8 mouse cellular contexts compared by ENCODE assay signal in the genomic region with DNA sequence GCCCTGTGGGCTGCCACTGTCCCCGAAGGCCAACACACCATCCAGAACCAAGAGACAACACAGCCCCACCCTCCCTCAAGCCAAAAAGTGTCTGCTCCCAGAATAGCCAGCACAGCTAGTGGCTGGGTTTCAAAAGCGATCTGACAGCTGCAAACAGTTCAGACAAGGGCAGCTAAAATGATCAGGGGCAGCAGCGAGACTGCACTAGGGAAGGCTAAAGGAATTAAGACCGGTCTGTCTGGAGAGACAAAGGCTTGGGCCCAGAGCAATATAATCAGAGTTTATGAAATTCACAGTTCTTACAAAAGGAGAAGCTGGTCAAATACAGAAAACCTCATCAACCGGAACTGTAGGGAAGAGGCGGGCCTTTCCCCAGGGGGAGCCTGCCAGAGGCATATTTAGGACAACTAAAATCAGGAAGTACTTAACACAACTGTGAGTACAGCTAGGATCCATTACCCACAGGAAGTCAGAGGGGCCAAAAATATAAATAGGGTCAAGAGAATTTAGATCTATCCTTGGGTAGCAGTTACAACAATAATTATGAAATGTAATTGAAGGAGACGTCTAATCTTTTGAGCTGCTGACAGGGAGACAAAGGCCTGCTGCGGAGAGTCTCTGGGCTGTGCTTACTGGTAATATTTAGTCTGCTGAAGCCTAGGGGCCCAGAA. TPM values are rescaled to one million over a fixed set of nuclear protein-coding genes. Genes with fewer than 3 reads are reported as not detected.
DNase-seq lines count a peak whose midpoint lies in the region; ATAC-seq lines count a peak whose summit lies in the region.

No protein-coding gene starts in this region.

- no peaks in the 10 kb centered on the region for H3K9me3 ChIP-seq in hindbrain, embryonic 16.5 days (ENCODE audit: control insufficient read depth, low read length)
- no peaks in the 10 kb centered on the region for H3K9me3 ChIP-seq in liver, embryonic 12.5 days (replicated peaks)

- no peak overlapping the region for H3K4me3 ChIP-seq in hindbrain, embryonic 16.5 days (ENCODE audit: low read length)
- H3K4me3 ChIP-seq in liver, embryonic 12.5 days = no peak overlapping the region

- peak overlapping the region; percentile 30; the same call in 1 of the 2 replicates for H3K9ac ChIP-seq in hindbrain, embryonic 16.5 days (ENCODE audit: low read depth, low read length)
- H3K9ac ChIP-seq in liver, embryonic 12.5 days = no peak overlapping the region

- H3K36me3 ChIP-seq in hindbrain, embryonic 16.5 days (ENCODE audit: control insufficient read depth, insufficient read depth, low read length) = 0 out of 2 replicates have a peak, but pooled peaks cover 2% of the 10 kb centered on the region
- no peaks in the 10 kb centered on the region for H3K36me3 ChIP-seq in liver, embryonic 12.5 days

- ATAC-seq in hindbrain, embryonic 16.5 days = no peak
- ATAC-seq in liver, embryonic 12.5 days = no peak
- peak; percentile 72 for ATAC-seq in monocyte, adult 5-6 weeks (replicated peaks; ENCODE audit: insufficient number of reproducible peaks, low FRiP score, low TSS enrichment, poor library complexity, severe bottlenecking)
- ATAC-seq in erythroblast, adult 5-6 weeks (replicated peaks; ENCODE audit: low FRiP score, poor library complexity, severe bottlenecking) = no peak

- intact Hi-C loops in gastrocnemius, postnatal 14 days (cut with DNase I; ENCODE audit: low total_unique reads) = no loop called here

- peak; percentile 88 for DNase-seq in 416B (ENCODE audit: low read depth)
- DNase-seq in MN1 (ENCODE audit: low spot score) = peak; percentile 39
- peak; percentile 84 for DNase-seq in gastrocnemius, postnatal 14 days
- DNase-seq in layer of hippocampus, adult 9-10 months (ENCODE audit: low spot score) = no peak

- no peak overlapping the region for H3K4me2 ChIP-seq in hindbrain, embryonic 16.5 days (ENCODE audit: low read length)
- peak overlapping the region; percentile 22; the same call in 1 of the 2 replicates for H3K4me2 ChIP-seq in liver, embryonic 12.5 days

- H3K27ac ChIP-seq in hindbrain, embryonic 16.5 days (ENCODE audit: low read depth, low read length) = peak overlapping the region; percentile 64
- H3K27ac ChIP-seq in liver, embryonic 12.5 days = peak overlapping the region; percentile 71

- WGBS in hindbrain, embryonic 16.5 days = 22% methylated on average over 8 of the region's 8 CpGs
- WGBS in liver, embryonic 12.5 days (ENCODE audit: insufficient replicate concordance) = 29% methylated on average over 8 of the region's 8 CpGs

- H3K4me1 ChIP-seq in hindbrain, embryonic 16.5 days (ENCODE audit: control insufficient read depth, insufficient read depth, low read depth, low read length) = peaks cover 16% of the 10 kb centered on the region
- H3K4me1 ChIP-seq in liver, embryonic 12.5 days = peaks cover 29% of the 10 kb centered on the region

- peaks cover 13% of the 10 kb centered on the region for H3K27me3 ChIP-seq in hindbrain, embryonic 16.5 days (replicated peaks; ENCODE audit: control insufficient read depth, insufficient read depth, low read length)
- peaks cover 38% of the 10 kb centered on the region for H3K27me3 ChIP-seq in liver, embryonic 12.5 days (replicated peaks)

RNA-seq across cellular contexts. Expression of a gene that starts 12.9 kb away (rescaled TPM):
- total RNA-seq in gastrocnemius, postnatal 14 days (2021) = 10 to 100 TPM; 67.9 to 75.3 TPM
- polyA plus RNA-seq in hindbrain, embryonic 16.5 days (2015; fragmentation: Nextera tagmentation; extraction: Ambion mirVana) = 6.4 TPM in 1 of 2 replicates, not detected in the other
- polyA plus RNA-seq in liver, embryonic 12.5 days (2016; fragmentation: Nextera tagmentation; extraction: Ambion mirVana) = 1.1 and 4.9 TPM in 2 replicates
- total RNA-seq in monocyte, adult 5-6 weeks (2017) = not detected in 3 replicates
- not detected in 2 replicates for total RNA-seq in erythroblast, adult 5-6 weeks (2015; ENCODE audit: low replicate concordance)
- total RNA-seq in erythroblast, adult 5-6 weeks (2017; ENCODE audit: low replicate concordance) = not detected in 2 replicates

RNA-seq across cellular contexts. Expression of a gene that starts 30.0 kb away (rescaled TPM):
- 1 to 10 TPM; 4.3 to 6.7 TPM for total RNA-seq in gastrocnemius, postnatal 14 days (2021)
- polyA plus RNA-seq in hindbrain, embryonic 16.5 days (2015; fragmentation: Nextera tagmentation; extraction: Ambion mirVana) = 32.0 and 34.0 TPM in 2 replicates
- 1.5 TPM in 2 replicates for polyA plus RNA-seq in liver, embryonic 12.5 days (2016; fragmentation: Nextera tagmentation; extraction: Ambion mirVana)
- 20.4 to 28.3 TPM (median 20.4 TPM) in 3 replicates for total RNA-seq in monocyte, adult 5-6 weeks (2017)
- total RNA-seq in erythroblast, adult 5-6 weeks (2015; ENCODE audit: low replicate concordance) = 2.1 and 4.2 TPM in 2 replicates
- 2.8 and 3.8 TPM in 2 replicates for total RNA-seq in erythroblast, adult 5-6 weeks (2017; ENCODE audit: low replicate concordance)

RNA-seq across cellular contexts. Expression of a gene that starts 59.1 kb away (rescaled TPM):
- total RNA-seq in gastrocnemius, postnatal 14 days (2021) = 10 to 100 TPM; 13.8 to 19.5 TPM
- polyA plus RNA-seq in hindbrain, embryonic 16.5 days (2015; fragmentation: Nextera tagmentation; extraction: Ambion mirVana) = 132 TPM in 2 replicates
- polyA plus RNA-seq in liver, embryonic 12.5 days (2016; fragmentation: Nextera tagmentation; extraction: Ambion mirVana) = 62.9 and 69.7 TPM in 2 replicates
- total RNA-seq in monocyte, adult 5-6 weeks (2017) = 65.8 to 73.9 TPM (median 67.8 TPM) in 3 replicates
- 38.2 and 40.5 TPM in 2 replicates for total RNA-seq in erythroblast, adult 5-6 weeks (2015; ENCODE audit: low replicate concordance)
- 54.1 and 54.4 TPM in 2 replicates for total RNA-seq in erythroblast, adult 5-6 weeks (2017; ENCODE audit: low replicate concordance)

Comparison
In these comparisons a context has a peak if more than half of its experiments do, and no peak if none do; other contexts are left out.
1. RNA of a gene that starts 12.9 kb away (total RNA-seq): 67.9 to 75.3 TPM in gastrocnemius, postnatal 14 days; not detected in monocyte, adult 5-6 weeks and not detected in erythroblast, adult 5-6 weeks; every median in the first group is over 10 times any median in the second.